Mouse (Mus musculus): ENCODE data around the gene Slc2a10.

Slc2a10 gene

DNA sequence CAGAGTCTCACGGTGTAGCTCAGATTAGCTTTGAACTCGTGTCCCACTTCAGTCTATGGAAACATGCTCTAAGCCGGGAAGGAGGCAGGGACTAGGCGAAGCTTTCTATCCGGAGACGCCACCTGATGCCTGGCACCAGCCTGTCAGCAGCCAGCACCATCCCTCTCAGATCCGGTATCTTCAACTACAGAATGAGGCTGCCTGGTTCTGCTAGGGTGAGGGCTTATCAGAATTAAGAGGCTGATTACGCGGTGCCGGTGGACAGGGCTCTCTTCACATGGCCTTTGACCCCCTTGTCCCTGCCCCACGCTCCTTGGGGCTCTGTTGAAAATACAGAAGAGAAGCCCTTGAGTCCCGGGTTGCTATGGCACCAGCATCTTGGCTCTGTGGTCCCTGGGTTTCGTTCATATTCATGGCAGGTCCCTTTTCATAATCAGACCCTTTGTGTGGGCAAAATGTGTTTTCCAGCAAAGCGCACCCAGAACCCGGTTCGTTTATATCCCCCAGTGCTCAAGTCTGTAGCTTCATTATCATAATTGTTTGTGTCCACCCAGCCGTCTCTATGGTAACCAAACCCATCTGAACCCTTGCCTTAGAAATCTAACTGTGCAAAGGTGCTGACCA, 9.9 kb upstream of the Slc2a10 start:
- ChIA-PET CTCF (interaction anchor here in 1 of 4 experiments (0.6 to 0.7 kb wide), 3 partner anchors 35 to 167 kb away, joined by 3 read pairs; no protein-coding TSS in a partner anchor), POLR2A (interaction anchor here in 3 of 4 experiments (0.6 to 1.2 kb wide), 11 partner anchors 12 to 840 kb away, joined by 3 to 4 read pairs (median 3); partner anchors contain the start of genes Acot8 (in 1 of the 3) and Zswim3 (in 1 of the 3))

DNA sequence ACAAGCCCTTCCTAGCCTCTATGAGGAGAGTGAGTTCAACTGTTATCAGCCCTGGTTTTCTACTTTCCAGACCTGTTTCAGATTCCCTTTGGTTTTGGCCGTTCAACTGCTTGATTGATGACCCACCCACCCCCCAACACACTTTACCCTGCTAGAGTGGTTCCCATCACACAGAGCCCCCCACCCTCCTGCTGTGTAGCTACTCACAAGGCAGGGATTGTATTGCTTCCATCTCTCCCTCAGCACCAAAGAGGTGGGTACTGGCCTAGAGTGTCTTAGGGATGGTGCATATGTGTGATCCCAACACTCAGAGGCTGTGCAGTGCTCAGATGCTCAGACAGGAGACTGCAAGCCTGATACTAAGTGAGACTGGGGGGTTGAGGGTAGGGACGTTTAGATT, 9.1 kb upstream of the Slc2a10 start:
- POLR2A ChIA-PET = interaction anchor here in 3 of 4 experiments (0.6 to 1.2 kb wide), 4 partner anchors 11 to 363 kb away, joined by 3 to 4 read pairs (median 3); no protein-coding TSS in a partner anchor
- CTCF ChIA-PET = no interaction called here

DNA sequence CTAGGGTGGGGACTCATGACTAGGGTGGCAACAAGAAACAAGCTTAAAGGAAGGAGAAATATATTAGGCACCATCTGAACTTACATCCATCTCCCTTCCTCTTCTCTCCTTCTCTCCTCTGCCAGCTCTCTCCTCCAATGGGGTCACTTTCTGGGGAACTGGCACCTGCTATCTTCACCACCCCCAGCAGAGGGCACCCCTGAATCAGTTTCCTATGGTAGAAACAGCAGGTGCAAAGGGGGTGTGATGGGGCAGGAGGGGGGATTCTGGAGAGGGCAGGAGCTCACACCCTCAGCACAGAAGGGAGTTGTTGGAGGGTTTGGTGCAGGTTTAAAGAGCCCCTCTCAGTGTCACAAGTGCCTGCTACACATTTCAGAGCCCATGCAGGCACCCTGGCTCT, 7.3 kb upstream of the Slc2a10 start:
- ChIA-PET CTCF (interaction anchor here (0.5 to 1.7 kb wide), 19 partner anchors 9 to 1033 kb away, joined by 3 to 6 read pairs (median 4); no protein-coding TSS in a partner anchor), POLR2A (interaction anchor here in 1 of 4 experiments (0.6 kb wide), 1 partner anchor 169 kb away, joined by 3 read pairs; no protein-coding TSS in a partner anchor)

- CTCF ChIA-PET = interaction anchor here in 1 of 4 experiments (1.0 kb wide), 1 partner anchor 11 kb away, joined by 5 read pairs; no protein-coding TSS in a partner anchor
- POLR2A ChIA-PET = interaction anchor here in 1 of 4 experiments (1.0 kb wide), 1 partner anchor 283 kb away, joined by 3 read pairs; no protein-coding TSS in a partner anchor
Measured at GRCm38 (mm10) chr2:165497706-165498275, 5.8 kb upstream of the Slc2a10 start.

DNA sequence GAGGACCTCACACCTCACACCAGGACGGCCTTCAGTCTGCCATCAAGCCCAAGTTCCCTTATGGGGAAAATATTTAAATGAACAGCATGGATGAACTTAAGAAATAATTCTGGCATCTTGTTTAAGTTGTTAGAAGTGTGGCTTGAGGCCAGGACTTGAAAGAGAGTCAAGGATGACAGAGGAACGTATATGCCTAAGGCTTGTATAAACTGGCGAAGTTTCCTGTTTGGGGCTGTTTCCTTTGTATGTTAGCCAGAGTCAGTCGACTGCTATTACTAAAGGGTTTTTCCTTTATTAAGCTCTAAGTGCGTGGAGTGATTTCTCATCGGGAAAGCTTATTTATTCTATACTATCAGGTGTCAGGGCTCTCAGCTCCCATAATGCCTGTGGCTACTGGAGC, 4.8 kb upstream of the Slc2a10 start:
- POLR2A ChIA-PET = no interaction called here
- CTCF ChIA-PET = no interaction called here

GRCm38 (mm10) chr2:165509686-165510085, 6.1 kb downstream of the Slc2a10 start:
- CTCF ChIA-PET = no interaction called here
- POLR2A ChIA-PET = no interaction called here

DNA sequence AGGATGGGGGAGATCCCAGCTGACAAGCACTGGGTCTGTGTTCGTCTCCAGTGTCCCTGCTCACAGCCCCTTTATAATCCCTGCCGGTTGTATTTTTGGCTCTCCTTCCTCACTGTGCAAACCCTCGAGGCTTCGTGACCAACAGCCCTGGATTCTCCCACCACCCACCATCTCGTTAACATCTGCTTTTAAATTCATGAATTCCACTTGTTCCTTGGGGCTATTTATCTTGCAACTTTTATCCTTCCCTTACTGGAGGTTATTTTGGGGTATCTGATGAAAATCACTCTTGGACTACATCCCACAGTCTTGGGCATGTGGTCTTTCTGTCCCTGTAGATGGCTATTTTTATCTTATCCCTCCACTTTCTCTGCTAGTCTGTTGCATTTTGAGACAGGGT, 6.9 kb downstream of the Slc2a10 start:
- POLR2A ChIA-PET = interaction anchor here in 1 of 4 experiments (1.1 kb wide), 1 partner anchor 300 kb away, joined by 5 read pairs; no protein-coding TSS in a partner anchor
- CTCF ChIA-PET = interaction anchor here in 1 of 4 experiments (0.7 to 1.2 kb wide), 3 partner anchors 11 to 219 kb away, joined by 3 to 4 read pairs (median 3); no protein-coding TSS in a partner anchor

DNA sequence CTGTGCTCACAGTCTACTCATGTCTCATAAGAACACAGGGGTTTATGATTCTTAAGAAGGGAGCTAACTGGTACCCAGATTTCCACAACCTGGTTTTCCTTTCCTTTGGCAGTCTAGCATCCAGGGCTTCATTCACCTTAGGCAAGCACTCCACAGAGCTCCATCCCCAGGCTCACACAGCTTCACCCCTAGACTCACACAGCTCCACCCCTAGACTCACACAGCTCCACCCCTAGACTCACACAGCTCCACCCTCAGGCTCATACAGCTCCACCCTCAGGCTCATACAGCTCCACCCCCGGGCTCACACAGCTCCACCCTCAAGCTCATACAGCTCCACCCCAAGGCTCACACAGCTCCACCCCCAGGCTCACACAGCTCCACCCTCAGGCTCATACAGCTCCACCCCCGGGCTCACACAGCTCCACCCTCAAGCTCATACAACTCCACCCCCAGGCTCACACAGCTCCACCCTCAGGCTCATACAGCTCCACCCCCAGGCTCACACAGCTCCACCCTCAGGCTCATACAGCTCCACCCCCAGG, 7.4 kb downstream of the Slc2a10 start:
- CTCF ChIA-PET = interaction anchor here in 1 of 4 experiments (0.7 to 1.2 kb wide), 6 partner anchors 10 to 275 kb away, joined by 3 to 4 read pairs (median 3); no protein-coding TSS in a partner anchor
- POLR2A ChIA-PET = interaction anchor here in 2 of 4 experiments (0.7 to 1.1 kb wide), 4 partner anchors 298 to 1203 kb away, joined by 3 to 5 read pairs (median 4); partner anchors contain the start of gene Prex1 (in 1 of the 2)

DNA sequence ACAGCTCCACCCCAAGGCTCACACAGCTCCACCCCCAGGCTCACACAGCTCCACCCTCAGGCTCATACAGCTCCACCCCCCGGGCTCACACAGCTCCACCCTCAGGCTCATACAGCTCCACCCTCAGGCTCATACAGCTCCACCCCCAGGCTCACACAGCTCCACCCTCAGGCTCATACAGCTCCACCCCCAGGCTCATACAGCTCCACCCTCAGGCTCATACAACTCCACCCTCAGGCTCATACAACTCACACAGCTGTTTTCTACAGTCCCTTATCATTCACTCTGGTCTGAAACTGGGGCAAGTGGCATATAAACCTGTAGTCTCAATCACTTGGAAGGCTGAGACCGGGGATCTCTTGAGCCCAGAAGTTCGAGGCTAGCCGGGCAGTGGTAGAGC, 7.9 kb downstream of the Slc2a10 start:
- ChIA-PET POLR2A (interaction anchor here in 2 of 4 experiments (0.7 to 1.1 kb wide), 4 partner anchors 297 to 1202 kb away, joined by 3 to 5 read pairs (median 4); partner anchors contain the start of gene Prex1 (in 1 of the 2)), CTCF (interaction anchor here in 1 of 4 experiments (0.8 to 1.2 kb wide), 5 partner anchors 10 to 275 kb away, joined by 3 to 4 read pairs (median 3); no protein-coding TSS in a partner anchor)

DNA sequence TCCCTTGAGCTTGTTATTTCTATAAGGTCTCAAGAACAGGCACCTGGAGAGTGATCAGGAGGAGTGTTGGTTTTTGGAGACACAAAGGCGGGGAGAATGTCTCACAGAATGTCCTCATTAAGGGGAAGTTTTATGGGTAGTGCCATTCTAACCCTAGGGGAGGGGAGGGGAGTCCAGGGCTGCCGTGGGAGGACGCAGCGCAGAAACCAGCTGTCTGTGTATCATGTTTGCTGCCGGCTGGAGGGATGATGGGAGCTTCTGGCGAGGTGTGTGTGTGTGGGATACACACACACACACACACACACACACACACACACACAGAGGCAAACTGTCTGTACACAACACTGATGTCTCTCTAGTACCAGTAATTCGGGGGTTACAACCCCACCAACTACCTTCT, 8.8 kb downstream of the Slc2a10 start:
- CTCF ChIA-PET = interaction anchor here in 2 of 4 experiments (0.7 to 1.0 kb wide), 2 partner anchors 17 to 274 kb away, joined by 3 to 4 read pairs; no protein-coding TSS in a partner anchor

DNA sequence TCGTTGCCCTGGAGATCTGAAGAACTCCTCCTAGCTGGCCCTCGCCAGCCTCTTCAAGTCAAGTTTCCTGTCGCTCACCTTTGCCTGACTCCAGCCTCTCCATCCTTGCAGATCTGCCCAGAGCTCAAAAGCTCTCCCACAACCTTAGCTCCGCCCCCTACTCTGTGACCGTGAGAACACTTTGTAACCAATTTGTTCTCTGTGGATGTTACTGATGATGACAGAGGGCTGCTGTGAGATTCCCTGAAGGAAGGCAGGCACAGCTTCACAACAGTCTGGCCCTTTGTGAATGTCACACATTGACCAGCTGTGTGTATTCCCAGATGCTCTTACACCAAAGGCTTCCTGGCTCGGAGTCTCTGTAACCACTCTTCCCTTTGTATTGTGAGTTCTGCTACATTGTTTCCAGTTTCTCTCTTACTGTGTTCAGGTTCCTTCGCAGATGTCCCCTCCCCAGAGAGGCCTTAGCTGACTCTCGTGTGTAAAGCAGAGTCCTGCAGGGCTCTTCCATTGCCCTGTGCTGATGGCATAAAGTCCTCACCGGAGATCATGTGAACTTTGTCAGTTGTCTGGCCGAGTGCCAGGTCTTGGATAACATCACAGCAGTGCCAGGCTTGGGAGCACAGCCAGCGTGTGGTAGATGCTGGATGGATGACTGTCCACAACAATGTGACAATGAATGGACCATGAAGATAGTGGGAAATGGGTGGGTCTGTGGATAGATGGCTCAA, 9.4 kb downstream of the Slc2a10 start:
- POLR2A ChIA-PET = no interaction called here
- CTCF ChIA-PET = interaction anchor here in 2 of 4 experiments (0.6 to 1.0 kb wide), 3 partner anchors 16 to 274 kb away, joined by 3 to 4 read pairs (median 3); no protein-coding TSS in a partner anchor

More for the DNA sequence above, 8.8 kb downstream of the Slc2a10 start:
- POLR2A ChIA-PET = interaction anchor here in 1 of 4 experiments (0.6 kb wide), 1 partner anchor 175 kb away, joined by 3 read pairs; no protein-coding TSS in a partner anchor

- ChIA-PET CTCF (no interaction called here), POLR2A (no interaction called here)
Measured at GRCm38 (mm10) chr2:165515178-165515728, 11.7 kb downstream of the Slc2a10 start.

GRCm38 (mm10) chr2:165525609-165526008, 22.0 kb downstream of the Slc2a10 start:
- ChIA-PET POLR2A (interaction anchor here in 1 of 4 experiments (1.2 kb wide), 1 partner anchor 344 kb away, joined by 3 read pairs; no protein-coding TSS in a partner anchor), CTCF (interaction anchor here in 3 of 4 experiments (0.6 to 2.0 kb wide), 13 partner anchors 8 to 700 kb away, joined by 3 to 10 read pairs (median 3); no protein-coding TSS in a partner anchor)

- CTCF ChIA-PET = interaction anchor here (0.5 to 3.3 kb wide), 23 partner anchors 9 to 332 kb away, joined by 3 to 17 read pairs (median 3); partner anchors contain the start of gene Slc2a10 (in 1 of the 4)
- POLR2A ChIA-PET = interaction anchor here in 1 of 4 experiments (0.9 to 1.0 kb wide), 2 partner anchors 10 to 188 kb away, joined by 3 to 5 read pairs; no protein-coding TSS in a partner anchor
Measured at GRCm38 (mm10) chr2:165529106-165529505, 25.5 kb downstream of the Slc2a10 start.

DNA sequence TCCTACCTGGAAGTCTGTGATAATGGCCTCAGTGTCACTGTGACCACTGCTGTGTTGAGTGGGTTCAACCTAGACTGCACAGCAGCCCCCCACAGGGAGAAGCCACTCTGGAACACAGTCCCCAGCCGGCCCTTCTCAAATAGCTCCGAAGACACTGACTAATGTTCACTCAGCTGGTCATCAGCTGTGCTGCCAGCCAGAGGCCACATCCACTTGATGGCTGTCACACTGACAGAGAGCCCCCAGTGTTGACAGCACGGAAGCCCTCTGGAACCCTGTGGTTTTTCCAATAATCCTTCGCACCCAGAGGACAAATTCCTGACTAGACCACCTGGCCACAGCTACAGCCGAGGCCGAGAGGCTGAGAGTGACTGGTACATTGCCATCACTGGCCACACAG, 30.2 kb downstream of the Slc2a10 start:
- POLR2A ChIA-PET = no interaction called here

GRCm38 (mm10) chr2:165540975-165541374, 37.4 kb downstream of the Slc2a10 start:
- ChIA-PET POLR2A (no interaction called here), CTCF (no interaction called here)

More for the DNA sequence above, 30.2 kb downstream of the Slc2a10 start:
- CTCF ChIA-PET = interaction anchor here (0.5 to 1.7 kb wide), 5 partner anchors 47 to 264 kb away, joined by 3 to 6 read pairs (median 4); no protein-coding TSS in a partner anchor

DNA sequence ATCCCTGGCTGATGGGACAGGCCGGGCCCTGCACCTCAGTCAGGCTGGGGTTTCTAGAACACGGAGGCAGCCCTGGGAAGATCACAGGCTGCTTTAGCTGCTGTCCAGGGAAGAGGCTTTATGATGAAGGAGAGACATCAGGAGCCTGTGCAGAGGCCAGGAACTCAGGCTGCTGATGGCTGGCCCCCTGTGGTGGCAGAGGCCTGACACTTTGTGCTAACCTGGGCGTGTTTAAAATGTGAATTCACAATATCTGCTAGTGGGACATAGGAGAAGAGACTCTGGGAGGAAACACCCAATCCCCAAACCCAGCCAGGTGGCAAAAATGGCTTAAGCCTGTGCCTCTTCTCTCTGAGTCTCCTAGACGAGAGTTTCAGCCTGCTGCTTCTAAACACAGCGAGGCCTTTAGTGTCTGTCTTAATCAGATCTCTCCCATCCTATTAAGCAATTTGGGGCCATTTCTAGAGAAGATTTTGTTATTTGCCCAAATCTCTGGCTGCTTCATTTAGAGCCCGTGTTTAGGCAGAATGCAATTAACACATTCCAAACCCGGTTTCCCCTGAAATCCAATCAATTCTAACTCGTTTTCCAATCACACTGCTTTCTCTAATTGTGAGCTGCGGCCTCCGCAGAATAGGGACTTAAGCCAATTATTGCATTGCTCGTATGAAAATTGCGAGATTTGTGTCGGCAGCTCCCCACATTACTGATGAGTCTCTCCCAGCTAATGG, 39.5 kb downstream of the Slc2a10 start:
- POLR2A ChIA-PET = interaction anchor here in 1 of 4 experiments (0.7 kb wide), 1 partner anchor 189 kb away, joined by 3 read pairs; no protein-coding TSS in a partner anchor

More for the DNA sequence above, 39.5 kb downstream of the Slc2a10 start:
- CTCF ChIA-PET = interaction anchor here in 3 of 4 experiments (0.7 to 1.3 kb wide), 4 partner anchors 13 to 922 kb away, joined by 3 to 5 read pairs (median 4); no protein-coding TSS in a partner anchor
